Mouse (Mus musculus) CH12F3 (cell line): Measurements from ENCODE around the gene Fmn2.

ENCODE experiments used
- in situ Hi-C: fragments of 300-500 bp; cut with MboI; formaldehyde crosslinking; loops from 2 replicates; pipeline ENCODE4 v1.14.3; 2020; ENCODE audit warnings: low sequenced_read_pairs

The Fmn2 gene

DNA sequence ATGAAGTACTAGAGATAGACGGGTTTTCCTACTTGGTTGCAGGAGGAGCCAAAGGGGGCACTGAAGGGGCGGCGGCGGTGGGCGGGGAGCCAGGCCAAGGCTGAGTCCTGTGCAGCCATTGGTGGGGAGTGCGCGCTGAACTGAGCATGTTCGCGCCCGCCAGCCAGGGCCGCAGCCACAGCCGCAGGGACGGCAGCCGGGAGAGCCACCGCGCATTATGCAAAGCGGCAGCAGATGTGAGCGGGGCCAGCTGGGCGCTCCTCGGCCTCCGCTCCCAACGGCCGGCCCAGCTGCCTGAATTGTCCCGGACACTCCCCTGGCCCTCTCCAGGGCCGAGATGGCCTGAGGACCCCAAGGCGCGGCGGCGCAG, at the start of gene Fmn2:
TSS of gene Fmn2 (plus strand) at position 165 of the 370 bp plus-strand sequence.
- in situ Hi-C loops, result no loop called here

GRCm38 (mm10) chr1:174455100-174455499, 46.5 kb upstream of the Fmn2 start:
- in situ Hi-C loops, result loop anchor here (25.0 kb wide), 1 partner anchor 993 kb away; no protein-coding TSS in a partner anchor

DNA sequence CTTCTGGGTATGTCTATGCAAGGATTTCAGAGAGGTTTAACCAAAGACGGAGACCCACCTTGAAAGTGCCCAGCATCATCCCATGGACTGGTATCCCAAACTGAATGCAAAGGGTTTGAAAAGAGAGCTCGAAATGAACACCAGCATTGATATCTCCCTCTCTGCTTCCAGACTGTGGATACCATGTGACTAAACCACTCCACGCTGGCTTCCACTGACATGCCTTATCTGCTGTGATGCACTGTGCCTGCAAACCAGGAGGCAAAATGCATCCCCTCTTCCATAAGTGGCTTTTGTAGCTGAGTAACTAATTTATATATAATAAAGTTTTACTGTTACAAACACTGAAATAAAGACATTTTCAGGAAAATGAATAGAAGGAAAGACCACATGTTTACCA, 36.2 kb upstream of the Fmn2 start:
- in situ Hi-C loops, result loop anchor here (25.0 kb wide), 1 partner anchor 1003 kb away; no protein-coding TSS in a partner anchor

GRCm38 (mm10) chr1:174466240-174466639, 35.4 kb upstream of the Fmn2 start:
- in situ Hi-C loops, result loop anchor here (25.0 kb wide), 1 partner anchor 1004 kb away; no protein-coding TSS in a partner anchor

GRCm38 (mm10) chr1:174469736-174470135, 31.9 kb upstream of the Fmn2 start:
- in situ Hi-C loops, result loop anchor here (25.0 kb wide), 1 partner anchor 1007 kb away; no protein-coding TSS in a partner anchor

DNA sequence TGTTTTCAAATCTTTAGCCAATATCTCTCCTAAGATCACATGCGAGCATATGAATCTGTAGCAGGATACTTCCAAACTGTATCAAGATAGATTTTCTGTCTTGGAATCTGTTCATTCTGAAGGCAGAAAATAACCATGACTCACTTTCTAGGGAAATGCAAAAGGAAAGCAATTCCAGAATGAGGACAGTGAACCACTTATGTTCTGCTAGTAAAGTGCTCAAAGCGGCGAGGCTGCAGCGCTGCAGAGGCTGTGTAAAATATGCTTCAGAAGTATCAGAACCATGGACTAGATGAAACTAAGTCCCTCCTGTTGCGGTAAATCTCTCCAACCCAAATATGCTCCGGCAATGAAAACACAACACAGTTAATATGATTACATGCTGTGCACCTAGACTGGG, 19.1 kb upstream of the Fmn2 start:
- in situ Hi-C loops, result no loop called here

GRCm38 (mm10) chr1:174500064-174500463, 1.6 kb upstream of the Fmn2 start:
- in situ Hi-C loops, result no loop called here

- in situ Hi-C loops, result no loop called here
Observed at GRCm38 (mm10) chr1:174501011-174501410, 614 bp upstream of the Fmn2 start.

- in situ Hi-C loops, result no loop called here
Observed at GRCm38 (mm10) chr1:174502031-174502845, 613 bp downstream of the Fmn2 start.

- in situ Hi-C loops, result no loop called here
Observed at GRCm38 (mm10) chr1:174502846-174503745, 1.5 kb downstream of the Fmn2 start.

- in situ Hi-C loops, result no loop called here
Observed at GRCm38 (mm10) chr1:174508571-174509110, 7.0 kb downstream of the Fmn2 start.

GRCm38 (mm10) chr1:174513419-174513818, 11.8 kb downstream of the Fmn2 start:
- in situ Hi-C loops, result no loop called here

GRCm38 (mm10) chr1:174521976-174522770, 20.5 kb downstream of the Fmn2 start:
- in situ Hi-C loops, result no loop called here

DNA sequence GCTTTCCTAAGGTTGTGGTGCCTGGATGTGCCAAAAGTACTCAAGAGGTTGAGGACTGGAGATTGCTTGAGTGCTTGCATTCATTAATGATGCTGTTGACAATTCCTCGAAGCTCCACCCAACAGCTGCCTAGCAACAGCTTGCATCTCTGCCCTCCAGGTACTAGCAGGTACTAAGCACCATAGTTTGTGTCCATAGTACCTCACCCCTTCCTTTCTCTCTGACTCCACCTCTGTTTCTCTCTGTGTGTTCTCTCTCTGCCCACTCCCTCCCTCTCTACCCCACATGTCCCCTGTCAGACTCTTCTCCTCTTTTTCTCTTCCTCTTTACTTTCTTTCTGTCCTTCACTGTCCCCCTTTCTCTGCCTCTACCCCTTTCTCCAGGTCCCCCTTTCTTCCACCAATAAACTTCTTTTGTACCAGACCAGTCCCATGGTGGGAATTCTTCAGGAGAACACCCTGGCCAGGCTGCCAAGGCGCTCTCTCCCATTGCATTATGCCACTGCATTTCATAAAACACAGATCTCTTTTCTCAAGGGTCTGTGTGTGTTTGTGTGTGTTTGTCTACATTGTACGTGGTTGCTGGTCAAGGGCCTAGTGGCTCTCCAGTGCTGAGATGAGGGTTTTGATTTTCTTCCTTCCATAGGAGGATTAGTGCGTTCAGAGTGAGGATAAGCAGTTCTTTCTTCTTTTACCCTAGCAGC, 21.3 kb downstream of the Fmn2 start:
- in situ Hi-C loops, result no loop called here

- in situ Hi-C loops, result no loop called here
Observed at GRCm38 (mm10) chr1:174523512-174523828, 21.8 kb downstream of the Fmn2 start.

DNA sequence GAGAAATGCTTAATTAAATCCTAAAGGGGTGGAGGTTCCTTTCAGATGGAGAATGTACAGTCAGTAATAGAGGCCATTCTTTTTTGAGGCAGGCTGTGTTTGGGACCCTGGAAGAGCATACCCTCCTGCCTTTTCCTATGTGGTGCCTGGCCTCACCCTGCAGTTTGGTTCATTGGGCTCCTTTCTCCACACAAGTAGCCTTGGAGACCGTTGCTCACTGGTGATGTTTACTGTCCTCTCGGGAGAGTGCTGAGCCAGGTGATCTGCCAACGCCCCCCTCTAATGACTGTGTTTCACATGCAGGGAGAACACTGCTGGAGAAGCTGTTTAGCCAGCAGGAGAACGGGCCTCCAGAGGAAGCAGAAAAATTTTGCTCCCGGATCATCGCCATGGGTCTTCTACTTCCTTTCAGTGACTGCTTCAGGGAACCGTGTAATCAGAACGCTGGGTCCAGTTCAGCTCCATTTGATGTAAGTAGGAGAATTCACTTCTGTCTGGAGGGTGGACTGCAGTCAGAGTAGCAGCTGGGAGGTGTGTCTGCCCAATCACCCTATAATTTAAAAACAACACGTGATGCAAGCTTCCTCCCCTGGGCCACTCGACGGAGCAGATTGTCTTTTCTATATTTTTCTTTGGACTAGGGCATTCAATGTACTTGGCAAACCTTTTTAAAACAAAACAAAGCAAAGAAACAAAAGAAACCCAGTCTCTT, 35.3 kb downstream of the Fmn2 start:
- in situ Hi-C loops, result no loop called here

- in situ Hi-C loops, result no loop called here
Observed at GRCm38 (mm10) chr1:174537491-174537890, 35.9 kb downstream of the Fmn2 start.

DNA sequence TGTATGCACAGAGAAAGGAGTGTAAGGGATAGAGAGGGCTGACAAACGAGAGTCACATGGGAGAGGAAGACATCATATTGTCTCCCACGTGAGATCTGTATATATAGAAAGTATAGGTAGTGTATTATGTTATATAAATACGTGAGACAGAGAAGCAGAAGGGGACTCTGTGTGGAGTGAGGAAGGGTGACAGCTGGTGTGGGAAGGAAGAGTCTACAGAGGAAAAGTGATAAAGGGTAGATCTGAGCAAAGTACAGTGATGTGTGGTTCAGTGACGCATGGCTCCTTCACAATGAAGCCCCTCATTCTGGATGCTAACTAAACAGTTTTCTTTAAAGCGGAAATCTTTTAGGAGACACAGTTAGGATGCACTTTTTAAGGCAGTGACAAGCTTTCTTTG, 46.7 kb downstream of the Fmn2 start:
- in situ Hi-C loops, result no loop called here

DNA sequence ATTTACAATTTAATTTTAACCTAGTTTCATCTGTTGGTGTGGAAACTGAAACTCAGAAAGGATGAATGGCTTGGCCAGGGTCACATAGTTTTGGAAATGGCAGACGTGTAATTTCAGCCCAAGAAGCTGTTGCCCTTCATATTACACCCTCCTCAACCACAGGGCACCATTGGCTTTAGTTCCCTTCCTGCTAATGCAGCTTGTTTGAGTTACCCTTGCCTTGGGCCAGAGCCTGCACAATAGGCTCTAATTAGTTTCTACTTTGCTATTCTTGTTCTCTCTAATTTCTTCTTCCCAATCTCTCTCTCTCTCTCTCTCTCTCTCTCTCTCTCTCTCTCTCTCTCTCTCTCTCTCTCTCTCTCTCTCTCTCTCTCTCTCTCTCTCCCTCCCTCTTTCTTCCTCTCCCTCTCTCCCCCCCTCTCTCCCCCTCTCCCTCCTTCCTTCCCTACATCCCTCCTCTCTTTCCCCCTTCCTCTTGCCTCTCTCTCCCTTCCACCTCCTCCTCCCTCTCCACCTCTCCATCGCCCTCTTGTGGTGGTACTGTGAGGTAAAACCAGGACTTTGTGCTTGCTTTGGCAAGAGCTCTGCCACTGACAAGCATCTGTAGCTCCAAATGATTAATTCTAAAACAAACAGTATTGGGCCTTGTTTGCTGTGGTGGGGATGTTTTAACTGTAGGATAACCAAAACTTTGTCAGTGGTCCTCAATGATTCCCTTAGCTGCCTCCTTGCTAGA, 51.8 kb downstream of the Fmn2 start:
- in situ Hi-C loops, result no loop called here
